Mouse (Mus musculus) erythroblast, embryonic 14.5 days (primary cell): ENCODE measurements at regions not wholly inside any gene's neighbourhood (a gene's known extent, or its start where the extent isn't known, plus 50 kb on each side); places are given as distances from the start of the nearest gene placed in this dataset.

Experiments
- GATA1 ChIP-seq: IDR thresholded peaks from 2 replicates; pipeline ENCODE4 v1.6.1; 2012; ENCODE audit warnings: low read length, inconsistent platforms, mixed read lengths
- TAL1 ChIP-seq: IDR thresholded peaks from 3 replicates; pipeline ENCODE4 v1.6.1; 2012; ENCODE audit warnings: low read length, inconsistent platforms, mixed read lengths

GRCm38 (mm10) chr9:47253836-47254657, 255.5 kb downstream of the Gm4791 start:
- TF ChIP-seq TAL1: no peak
- TF ChIP-seq GATA1: no peak
